Mouse (Mus musculus): ENCODE measurements at regions not wholly inside any gene's neighbourhood (a gene's known extent, or its start where the extent isn't known, plus 50 kb on each side); places are given as distances from the start of the nearest gene placed in this dataset.

GRCm38 (mm10) chr17:64382894-64383293 is 51.2 kb upstream of the Pja2 start:
- no peak for DNase-seq (ENCODE audit: low read depth)

GRCm38 (mm10) chr17:64383600-64383999 is 51.9 kb upstream of the Pja2 start:
- DNase-seq (ENCODE audit: low read depth) = no peak

DNA sequence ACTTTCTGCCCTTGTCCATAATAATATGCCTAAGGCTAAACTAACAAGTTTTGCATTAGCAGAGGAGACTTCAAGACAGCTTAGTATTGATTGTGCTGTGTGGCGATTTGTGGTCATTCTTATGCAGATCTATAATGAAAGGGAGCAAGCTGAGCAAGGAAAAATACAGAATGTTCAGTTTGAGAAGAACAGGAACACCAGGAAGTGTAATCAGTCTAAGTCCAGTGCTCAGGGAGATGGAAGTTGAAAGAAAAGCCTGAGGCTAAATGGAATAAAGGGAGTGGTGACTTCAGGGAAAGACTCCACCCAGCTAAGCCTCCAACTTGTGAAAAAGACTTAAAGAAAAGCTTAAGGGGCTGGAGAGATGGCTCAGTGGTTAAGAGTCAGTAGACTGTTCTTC is 58.6 kb upstream of the Pja2 start:
- DNase-seq (ENCODE audit: low read depth) = no peak

DNA sequence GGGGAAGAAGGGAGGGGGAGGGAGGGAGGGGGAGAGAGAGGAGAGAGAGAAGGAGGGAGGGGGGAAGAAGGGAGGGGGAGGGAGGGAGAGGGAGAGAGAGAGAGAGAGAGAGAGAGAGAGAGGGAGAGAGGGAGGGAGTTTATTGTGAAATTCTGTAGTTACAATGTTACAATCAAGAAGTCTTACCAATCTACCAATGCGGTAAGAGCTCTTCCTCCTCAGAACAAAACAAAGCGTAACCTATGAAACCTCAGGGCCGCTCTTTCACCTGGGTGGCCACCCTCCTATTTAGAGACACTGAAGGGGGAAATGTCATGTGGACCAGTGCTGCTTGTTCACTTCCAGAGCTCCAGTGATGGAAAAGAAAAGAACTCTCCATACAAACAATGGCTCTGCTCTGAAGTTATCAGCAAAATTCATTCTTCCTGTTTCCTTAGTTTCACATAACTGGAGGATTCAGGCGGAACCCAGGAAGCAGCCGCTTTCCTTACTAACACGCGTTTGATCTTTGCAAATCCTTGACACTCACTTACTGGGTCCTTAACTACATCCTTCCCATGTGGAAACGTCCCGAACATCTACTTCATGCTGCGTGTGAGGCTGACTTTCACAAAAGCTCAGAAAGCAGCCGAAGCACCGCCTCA is 65.7 kb upstream of the Pja2 start:
- no peak for DNase-seq (ENCODE audit: low read depth)

- no peak for DNase-seq (ENCODE audit: low read depth)
Observed at GRCm38 (mm10) chr17:64398114-64398692, 66.5 kb upstream of the Pja2 start.

- no peak for DNase-seq (ENCODE audit: low read depth)
Observed at GRCm38 (mm10) chr17:64398708-64399107, 67.0 kb upstream of the Pja2 start.

DNA sequence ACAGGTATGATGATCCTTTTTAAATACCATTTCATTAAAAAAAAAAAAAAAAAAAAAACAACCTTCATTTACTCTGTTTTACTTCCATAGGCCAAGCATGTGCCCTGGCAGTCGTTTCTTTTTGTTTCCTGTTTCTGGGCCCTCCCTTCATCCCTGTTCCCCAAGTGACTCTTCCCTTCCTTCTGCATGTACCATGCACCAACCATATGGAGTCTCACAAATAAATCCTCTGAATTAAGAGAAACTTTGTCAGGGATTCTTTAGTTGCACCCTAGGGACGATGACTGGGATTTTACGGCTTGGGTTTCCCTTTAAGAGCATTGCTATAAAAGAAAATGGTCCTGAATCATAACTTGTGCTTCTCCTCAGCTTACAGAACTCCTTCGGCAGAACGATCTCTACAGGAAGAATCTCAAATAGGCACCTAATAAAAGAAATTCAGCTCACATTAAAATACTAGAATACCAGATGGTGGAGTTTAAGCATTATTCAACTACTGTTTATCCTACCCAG is 75.1 kb upstream of the Pja2 start:
- DNase-seq (ENCODE audit: low read depth) = no peak

DNA sequence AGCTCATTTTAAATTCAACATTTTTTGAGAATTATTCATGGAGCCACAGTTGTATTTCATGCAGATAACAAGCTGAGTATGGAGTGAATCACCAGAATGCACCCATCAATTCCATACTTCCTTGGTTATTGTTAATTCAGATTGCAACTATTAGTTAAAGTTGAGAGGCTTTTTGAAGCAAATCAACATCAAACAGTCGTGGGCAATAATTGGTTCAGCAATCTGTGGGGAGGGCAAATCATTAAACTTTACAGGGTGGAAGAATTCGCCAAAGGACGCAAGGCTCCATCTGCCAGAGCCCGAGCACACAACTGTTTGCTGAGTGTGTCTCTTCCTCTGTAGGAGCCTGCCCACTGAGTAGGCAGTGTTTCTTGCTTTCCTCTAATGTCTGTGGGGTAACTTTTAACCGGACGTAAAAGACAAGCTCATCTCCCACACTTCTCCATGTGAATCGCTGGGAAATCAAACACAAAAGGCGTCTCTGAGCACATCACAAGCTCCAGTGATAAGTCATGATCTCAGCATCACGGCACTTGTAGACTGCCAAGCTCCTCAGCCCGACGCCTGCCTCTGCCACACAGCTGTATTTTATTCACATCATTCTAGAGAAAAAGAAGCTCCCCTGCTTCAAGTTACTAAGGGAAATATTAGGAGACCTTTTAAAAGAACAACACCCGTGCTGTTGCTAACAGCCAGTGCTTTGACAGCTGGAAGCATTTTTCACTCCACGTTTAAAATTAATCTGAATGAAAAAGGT is 75.7 kb upstream of the Pja2 start:
- no peak for DNase-seq (ENCODE audit: low read depth)

- DNase-seq (ENCODE audit: low read depth) = no peak
Observed at GRCm38 (mm10) chr17:64425811-64426210, 94.1 kb upstream of the Pja2 start.

DNA sequence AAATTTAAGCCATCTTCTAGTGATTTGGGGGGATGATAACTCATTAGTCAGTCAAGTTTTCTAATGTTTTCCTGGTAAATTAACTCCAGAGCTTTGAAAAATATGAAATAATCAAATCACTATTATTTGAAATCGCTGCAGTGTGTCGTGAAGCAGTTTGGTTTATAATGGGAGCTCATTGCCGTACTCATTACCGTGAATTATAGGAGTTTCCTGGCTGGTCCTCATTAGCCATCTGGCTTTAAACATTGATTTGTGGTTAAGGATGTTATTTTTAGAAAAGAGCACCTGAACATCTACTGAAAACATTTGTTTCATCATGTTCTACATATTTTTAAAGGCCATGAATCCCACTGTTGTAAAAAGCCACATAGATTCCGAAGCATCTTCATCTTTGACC is 94.8 kb upstream of the Pja2 start:
- no peak for DNase-seq (ENCODE audit: low read depth)

- DNase-seq (ENCODE audit: low read depth) = no peak
Observed at GRCm38 (mm10) chr17:64439571-64439970, 107.9 kb upstream of the Pja2 start.

DNA sequence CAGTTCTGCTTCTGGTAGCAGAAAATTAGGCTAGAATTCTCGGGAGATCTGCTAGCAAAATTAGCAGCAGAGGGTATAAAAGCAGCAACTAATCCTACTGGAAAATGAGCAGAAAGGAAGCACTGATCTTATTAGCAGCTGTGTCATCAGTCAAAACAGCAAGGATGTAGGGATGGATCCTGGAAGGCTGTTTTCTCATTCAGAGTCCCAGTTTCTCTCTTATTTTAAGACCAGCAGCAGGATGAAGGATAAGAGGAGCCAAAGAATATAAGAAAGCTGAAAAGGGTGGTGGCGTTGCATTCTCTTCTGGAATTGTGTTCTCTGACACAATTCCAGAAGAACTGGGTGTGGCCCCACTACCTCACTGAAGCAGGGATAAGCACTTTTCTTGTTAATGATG is 123.0 kb upstream of the Pja2 start:
- DNase-seq (ENCODE audit: low read depth) = no peak

DNA sequence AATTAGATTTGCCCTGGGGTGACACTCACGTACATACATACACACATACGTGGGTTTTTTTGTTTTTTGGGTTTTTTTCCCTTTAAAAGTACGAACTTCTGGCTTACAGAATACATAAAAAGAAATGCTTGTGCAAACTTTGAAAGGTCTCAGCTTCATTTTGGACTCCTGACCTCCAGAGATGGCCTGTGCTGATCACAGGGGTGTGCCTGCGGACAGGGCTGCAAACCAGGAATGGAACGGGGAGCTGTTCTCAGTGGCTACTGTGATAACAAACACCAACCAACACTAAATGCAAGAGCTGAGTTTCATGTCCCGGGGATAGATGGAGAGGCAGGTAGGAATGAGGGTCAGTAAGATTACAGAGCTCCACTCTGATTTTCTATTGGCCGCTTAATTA is 134.3 kb upstream of the Man2a1 start:
- no peak for DNase-seq (ENCODE audit: low read depth)

- no peak for DNase-seq (ENCODE audit: low read depth)
Observed at GRCm38 (mm10) chr17:64466746-64467145, 133.8 kb upstream of the Man2a1 start.

DNA sequence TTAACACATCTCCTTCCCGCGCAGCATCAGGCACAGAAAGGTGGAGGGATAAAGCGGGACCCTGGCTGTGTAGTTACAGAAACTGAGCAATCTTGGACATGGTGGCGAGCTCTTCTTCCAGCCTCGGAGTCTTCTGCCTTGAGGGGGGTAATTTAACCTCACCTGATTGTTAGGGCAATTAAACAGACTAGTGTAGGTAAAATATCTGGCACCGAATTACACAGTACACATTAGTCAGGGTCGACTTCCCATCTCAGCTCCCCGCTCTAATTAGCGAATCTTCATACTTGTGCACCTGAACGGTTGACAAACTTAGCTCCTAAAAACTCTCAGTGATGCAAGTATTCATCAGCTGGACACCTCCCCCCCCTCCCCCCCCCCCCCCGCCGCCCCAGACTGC is 133.2 kb upstream of the Man2a1 start:
- no peak for DNase-seq (ENCODE audit: low read depth)

DNA sequence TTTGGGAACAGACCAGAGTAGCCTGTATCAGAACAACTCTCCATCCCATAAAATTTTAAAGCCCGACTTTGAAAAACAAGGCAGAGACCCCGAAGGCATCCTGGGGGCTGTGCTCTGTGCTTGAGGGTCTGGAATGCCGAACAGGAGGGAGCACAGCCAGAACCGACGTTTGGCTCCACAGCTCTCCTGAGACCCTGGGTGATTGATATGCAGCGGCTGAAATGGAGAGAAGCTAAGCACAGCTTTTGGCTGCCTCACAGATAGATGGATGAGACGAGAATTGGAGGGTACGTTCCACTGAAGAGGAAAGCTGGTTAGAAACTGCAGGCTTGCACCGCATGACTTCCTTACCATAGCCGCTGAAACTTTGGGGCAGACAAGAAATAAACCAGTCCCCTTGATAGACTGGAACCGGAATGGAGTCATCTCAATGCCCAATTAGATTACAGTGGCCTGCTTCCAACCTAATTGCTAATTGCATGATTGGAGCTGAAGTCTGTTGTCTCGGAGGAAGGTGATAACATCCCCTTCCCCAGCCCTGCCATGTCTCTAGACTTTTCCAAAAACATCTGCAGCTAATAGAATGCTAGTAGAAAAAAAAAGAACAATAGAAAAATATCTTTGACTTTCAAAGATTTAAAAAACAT is 130.7 kb upstream of the Man2a1 start:
- no peak for DNase-seq (ENCODE audit: low read depth)

DNA sequence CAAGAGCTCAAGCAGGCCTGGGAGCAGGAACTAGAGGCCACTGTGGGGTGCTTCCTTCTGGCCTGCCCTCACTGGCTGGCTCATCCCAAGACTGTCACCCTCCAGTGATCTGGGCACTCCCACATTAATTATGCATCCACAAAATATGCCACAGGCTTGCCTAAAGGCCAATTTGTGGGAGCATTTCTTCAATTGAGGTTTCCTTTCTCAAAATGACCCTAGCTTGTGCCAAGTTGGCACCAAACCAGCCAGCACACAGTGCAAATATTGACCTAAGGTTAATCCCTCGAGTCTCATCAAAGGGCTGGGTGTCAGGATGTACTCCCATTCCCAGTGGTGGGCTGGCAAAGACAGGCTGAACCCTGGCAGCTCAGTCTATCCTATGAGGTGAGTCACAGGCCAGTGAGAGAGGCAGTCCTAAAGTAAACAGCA is 119.9 kb upstream of the Man2a1 start:
- no peak for DNase-seq (ENCODE audit: low read depth)

DNA sequence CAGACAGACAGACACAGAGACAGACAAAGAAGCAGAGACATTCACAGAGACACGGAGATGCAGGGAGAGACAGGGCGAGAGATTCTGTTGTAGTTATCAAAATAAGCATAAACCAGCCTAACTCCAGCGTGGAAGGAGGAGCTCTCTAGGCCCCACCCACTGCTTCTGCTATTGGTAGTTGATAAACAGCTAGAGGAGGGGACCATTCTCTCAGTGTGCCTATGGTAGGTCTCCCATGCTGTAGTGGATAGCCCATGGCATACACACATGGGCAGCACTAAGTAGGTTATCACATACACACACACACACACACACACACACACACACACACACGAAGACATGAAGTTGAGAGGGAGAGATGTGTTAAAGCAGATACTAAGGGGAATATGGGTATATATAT is 115.7 kb upstream of the Man2a1 start:
- no peak for DNase-seq (ENCODE audit: low read depth)

DNA sequence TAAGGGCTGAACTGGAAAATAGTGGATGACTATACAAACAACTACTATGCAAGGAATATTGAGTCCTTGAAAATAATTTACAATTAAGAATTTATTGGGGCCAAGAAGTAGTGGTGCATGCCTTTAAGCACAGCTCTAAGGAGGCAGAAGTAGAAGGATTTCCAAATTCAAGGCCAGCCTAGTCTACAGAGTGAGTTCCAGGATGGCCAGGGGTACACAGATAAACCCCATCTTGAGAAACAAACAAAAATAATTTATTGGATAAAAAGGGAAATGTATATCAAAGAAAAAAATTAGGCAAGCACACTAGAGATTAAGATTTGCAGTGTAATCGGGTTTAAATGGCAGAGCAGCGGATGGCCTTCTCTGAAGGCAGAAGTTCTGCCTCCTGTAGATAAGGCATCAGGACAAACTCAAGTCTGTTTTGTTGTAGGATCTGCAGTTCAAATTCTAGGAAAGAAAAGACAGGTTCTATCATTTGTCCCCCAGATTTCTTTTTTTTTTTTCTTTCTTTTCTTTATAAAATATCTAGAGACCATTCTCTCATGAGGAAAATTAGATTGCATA is 110.7 kb upstream of the Man2a1 start:
- peak; percentile 45 for DNase-seq (ENCODE audit: low read depth)

DNA sequence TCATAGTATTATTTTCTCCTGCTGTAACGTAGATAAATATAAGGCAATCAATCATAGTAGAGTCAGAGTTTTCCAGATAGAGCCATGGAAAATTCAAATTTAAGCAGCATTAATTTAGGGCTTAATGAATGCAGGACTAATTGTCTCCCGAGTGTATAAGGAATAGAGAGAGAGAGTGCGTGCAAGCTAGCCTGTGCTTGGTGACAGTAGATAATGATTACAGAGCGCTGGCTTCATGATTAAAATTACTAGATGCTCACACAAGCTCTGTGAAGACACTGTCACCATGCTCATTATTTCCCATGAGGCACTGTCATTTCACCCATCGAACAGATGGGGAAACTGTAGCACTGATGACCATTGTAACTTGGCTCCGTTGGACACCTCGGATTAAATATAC is 109.9 kb upstream of the Man2a1 start:
- no peak for DNase-seq (ENCODE audit: low read depth)

- no peak for DNase-seq (ENCODE audit: low read depth)
Observed at GRCm38 (mm10) chr17:64491922-64492353, 108.6 kb upstream of the Man2a1 start.

DNA sequence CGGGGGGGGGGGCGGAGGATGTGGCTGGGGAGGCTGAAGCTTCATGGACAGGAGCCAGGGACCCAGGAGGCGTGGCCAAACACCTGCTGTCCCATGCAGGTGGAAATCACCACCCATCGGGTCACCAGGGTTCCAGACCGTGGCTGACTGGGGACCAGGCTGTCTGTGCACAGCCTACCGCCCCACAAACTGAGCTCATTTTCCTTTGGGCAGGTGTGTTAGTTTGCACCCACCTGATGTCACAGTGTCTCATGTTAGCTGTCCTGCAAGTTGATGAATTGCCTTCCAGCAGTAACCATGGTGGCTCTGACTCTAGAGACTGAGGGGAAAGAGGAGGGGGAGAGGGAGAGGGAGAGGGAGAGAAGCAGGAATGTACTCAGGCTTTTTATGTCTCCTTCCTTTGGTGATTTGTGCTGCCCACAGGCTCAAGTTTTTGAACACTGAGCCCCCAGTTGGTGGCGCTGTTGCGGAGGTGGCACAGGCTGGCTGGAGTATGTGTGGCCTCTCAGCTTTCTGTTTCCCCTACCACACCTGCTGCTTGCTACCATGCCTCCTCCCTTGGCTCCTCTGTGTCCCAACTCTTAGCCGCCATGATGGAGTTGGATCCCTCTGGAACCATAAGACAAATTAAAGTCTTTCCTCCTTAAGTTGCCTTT is 107.8 kb upstream of the Man2a1 start:
- DNase-seq (ENCODE audit: low read depth) = peak; percentile 44
